Mouse (Mus musculus) heart, embryonic 16.5 days (tissue): ENCODE results near the gene Serpina1e. TPM values are rescaled to one million over a fixed set of nuclear protein-coding genes. Genes with fewer than 3 reads are reported as not detected.

Experiments used
- ATAC-seq: fragments of 200-750 bp; cut with Nextera tagmentation; replicated peaks from 2 replicates; pipeline ENCODE4 v1.8.0; 2017; ENCODE audit warnings: moderate number of reproducible peaks; ENCODE audit not compliant: insufficient read depth, low FRiP score; ENCODE audit errors: extremely low read depth
- H3K27ac ChIP-seq: fragments of 300-500 bp; sonication (generic); 2 replicates; pipeline ENCODE4 v1.5.1; 2014; ENCODE audit warnings: mild to moderate bottlenecking, low read length, control low read depth, moderate library complexity
- H3K27me3 ChIP-seq: fragments of 300-500 bp; sonication (generic); 2 replicates; pipeline ENCODE4 v1.6.1; 2014; ENCODE audit warnings: low read length, mixed read lengths; ENCODE audit not compliant: control insufficient read depth, insufficient read depth
- H3K36me3 ChIP-seq: fragments of 300-500 bp; sonication (generic); 2 replicates; pipeline ENCODE4 v1.6.1; 2014; ENCODE audit not compliant: control insufficient read depth, insufficient read depth
- H3K4me1 ChIP-seq: fragments of 300-500 bp; sonication (generic); 2 replicates; pipeline ENCODE4 v1.6.1; 2014; ENCODE audit warnings: low read length, mixed read lengths; ENCODE audit not compliant: control insufficient read depth, insufficient read depth
- H3K4me2 ChIP-seq: fragments of 300-500 bp; sonication (generic); 2 replicates; pipeline ENCODE4 v1.6.1; 2014; ENCODE audit warnings: low read depth, mild to moderate bottlenecking, control low read depth, low read length
- H3K4me3 ChIP-seq: fragments of 300-500 bp; sonication (generic); 2 replicates; pipeline ENCODE4 v1.5.1; 2014; ENCODE audit warnings: mild to moderate bottlenecking, control low read depth, low read length
- H3K9ac ChIP-seq: fragments of 300-500 bp; sonication (generic); 2 replicates; pipeline ENCODE4 v1.6.1; 2014; ENCODE audit warnings: low read length, control low read depth
- H3K9me3 ChIP-seq: fragments of 300-500 bp; sonication (generic); replicated peaks from 2 replicates; pipeline ENCODE4 v1.6.1; 2016; ENCODE audit warnings: low read length; ENCODE audit not compliant: control insufficient read depth
- WGBS: fragments of 180-500 bp; shearing (Covaris S2); extraction: QIAGEN DNeasy Blood & Tissue Kit; methylation state at CpG from one replicate; pipeline ENCODE4 v1.1.7; 2014; 5-methylcytosine and 5-hydroxymethylcytosine counted together
- polyA plus RNA-seq: library from polyadenylated mRNA; unstranded; fragments of >200 nt; fragmentation: Nextera tagmentation; extraction: Ambion mirVana; gene quantifications from 2 replicates; pipeline ENCODE4 v1.2.1, GENCODE M21; 2015

Gene Serpina1e
- polyA plus RNA-seq = 0.22 and 0.85 TPM in 2 replicates

GRCm38 (mm10) chr12:103958798-103959197, at the start of gene Serpina1e:
TSS of gene Serpina1e (minus strand) at chr12:103958975.
- Histone ChIP-seq H3K9me3 (no peaks in the 10 kb centered on the region), H3K27ac (no peak within 1 kb of the TSS), H3K4me3 (no peak within 1 kb of the TSS), H3K36me3 (no peaks in the 10 kb centered on the region), H3K4me1 (no peaks in the 10 kb centered on the region), H3K27me3 (no peaks in the 10 kb centered on the region), H3K9ac (no peak within 1 kb of the TSS), H3K4me2 (no peak within 1 kb of the TSS)
- WGBS = 74% methylated on average over 3 of the region's 3 CpGs
- ATAC-seq = no peak

DNA sequence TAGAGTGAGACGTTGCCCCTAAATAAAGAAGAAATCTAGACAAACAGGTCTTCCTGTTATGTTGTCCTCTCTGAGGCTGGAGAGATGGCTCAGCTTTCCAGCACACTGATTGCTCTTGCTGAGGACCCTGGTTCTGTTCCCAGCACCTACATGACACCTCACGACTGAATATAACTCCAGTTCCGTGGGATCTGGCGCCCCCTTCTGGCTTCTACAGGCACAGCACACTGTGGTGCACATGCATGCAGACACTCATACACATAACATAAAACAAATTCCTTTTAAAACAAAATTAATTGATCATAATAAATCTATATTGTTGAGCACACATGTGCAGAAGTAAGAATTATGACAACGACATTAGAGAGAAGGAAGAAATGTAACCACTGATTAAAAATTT, 45.9 kb upstream of the Serpina1e start:
- Histone ChIP-seq H3K9me3 (peaks cover 2% of the 10 kb centered on the region; the same call in 1 of the 2 replicates), H3K9ac (no peak overlapping the region), H3K36me3 (no peaks in the 10 kb centered on the region), H3K4me3 (no peak overlapping the region), H3K4me2 (no peak overlapping the region), H3K4me1 (peaks cover 15% of the 10 kb centered on the region), H3K27ac (no peak overlapping the region), H3K27me3 (no peaks in the 10 kb centered on the region)
- ATAC-seq = no peak
- WGBS = 73% methylated on average over 5 of the region's 5 CpGs

- Histone ChIP-seq H3K9me3 (peaks cover 2% of the 10 kb centered on the region; the same call in 1 of the 2 replicates), H3K4me3 (no peak overlapping the region), H3K4me1 (peaks cover 15% of the 10 kb centered on the region), H3K4me2 (no peak overlapping the region), H3K36me3 (no peaks in the 10 kb centered on the region), H3K27me3 (no peaks in the 10 kb centered on the region), H3K27ac (peak overlapping the region; percentile 79; the same call in 1 of the 2 replicates), H3K9ac (no peak overlapping the region)
- 0 out of 2 replicates have a peak, but pooled peaks have one; percentile 33 for ATAC-seq
- 31% methylated on average over 4 of the region's 4 CpGs for WGBS
Observed at GRCm38 (mm10) chr12:104003238-104003612, 44.5 kb upstream of the Serpina1e start.

DNA sequence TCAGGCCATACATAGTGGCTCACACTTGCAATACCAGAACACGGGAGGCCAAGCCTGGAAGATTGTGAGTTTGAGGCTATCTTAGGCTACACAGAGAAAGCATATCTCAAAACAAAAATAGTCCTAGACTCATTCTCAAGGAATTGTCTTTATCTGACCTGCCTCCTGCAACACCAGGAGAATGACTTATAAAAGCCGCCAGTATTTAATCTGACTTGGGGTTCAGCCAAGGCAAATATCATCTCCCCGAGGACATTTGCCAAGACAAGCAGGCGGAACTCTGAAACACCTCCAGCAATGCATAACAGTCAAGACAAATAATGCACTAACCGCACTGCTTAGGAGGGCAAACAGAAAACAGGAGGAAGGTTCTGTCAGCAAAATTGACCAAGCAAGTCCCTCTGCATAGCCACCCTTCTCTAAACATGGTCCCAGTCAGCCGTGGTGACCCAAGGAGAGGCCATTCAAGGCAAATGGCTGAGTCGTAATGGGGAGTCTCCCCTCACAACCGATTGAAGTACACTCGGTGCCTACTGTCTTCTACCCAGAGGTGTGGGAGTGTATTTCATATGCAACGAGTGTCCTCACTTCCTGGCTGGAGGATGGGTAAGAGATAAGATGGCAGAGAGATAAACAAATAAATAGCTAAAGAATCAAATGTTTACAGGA, 43.9 kb upstream of the Serpina1e start:
- Histone ChIP-seq H3K36me3 (no peaks in the 10 kb centered on the region), H3K4me3 (no peak overlapping the region), H3K27me3 (no peaks in the 10 kb centered on the region), H3K4me1 (peaks cover 15% of the 10 kb centered on the region), H3K27ac (peak overlapping the region; percentile 79), H3K9ac (no peak overlapping the region), H3K4me2 (peak overlapping the region; percentile 0; the same call in 1 of the 2 replicates), H3K9me3 (peaks cover 2% of the 10 kb centered on the region; the same call in 1 of the 2 replicates)
- peak; percentile 84 for ATAC-seq
- 30% methylated on average over 10 of the region's 10 CpGs for WGBS

GRCm38 (mm10) chr12:104000594-104000993, 41.8 kb upstream of the Serpina1e start:
- Histone ChIP-seq H3K27ac (no peak overlapping the region), H3K4me1 (peaks cover 15% of the 10 kb centered on the region), H3K9me3 (peaks cover 2% of the 10 kb centered on the region; the same call in 1 of the 2 replicates), H3K27me3 (no peaks in the 10 kb centered on the region; the same call in none of the 2 replicates), H3K36me3 (no peaks in the 10 kb centered on the region), H3K9ac (no peak overlapping the region), H3K4me3 (no peak overlapping the region), H3K4me2 (no peak overlapping the region)
- no peak for ATAC-seq
- WGBS = 82% methylated on average over 3 of the region's 3 CpGs

GRCm38 (mm10) chr12:103999611-104000010, 40.8 kb upstream of the Serpina1e start:
- no peak for ATAC-seq
- WGBS = 88% methylated on average over 8 of the region's 8 CpGs
- Histone ChIP-seq H3K4me2 (no peak overlapping the region), H3K36me3 (no peaks in the 10 kb centered on the region), H3K4me1 (peaks cover 15% of the 10 kb centered on the region), H3K9me3 (peaks cover 1% of the 10 kb centered on the region; the same call in 1 of the 2 replicates), H3K27ac (no peak overlapping the region), H3K27me3 (peaks cover 4% of the 10 kb centered on the region), H3K4me3 (no peak overlapping the region), H3K9ac (no peak overlapping the region)

DNA sequence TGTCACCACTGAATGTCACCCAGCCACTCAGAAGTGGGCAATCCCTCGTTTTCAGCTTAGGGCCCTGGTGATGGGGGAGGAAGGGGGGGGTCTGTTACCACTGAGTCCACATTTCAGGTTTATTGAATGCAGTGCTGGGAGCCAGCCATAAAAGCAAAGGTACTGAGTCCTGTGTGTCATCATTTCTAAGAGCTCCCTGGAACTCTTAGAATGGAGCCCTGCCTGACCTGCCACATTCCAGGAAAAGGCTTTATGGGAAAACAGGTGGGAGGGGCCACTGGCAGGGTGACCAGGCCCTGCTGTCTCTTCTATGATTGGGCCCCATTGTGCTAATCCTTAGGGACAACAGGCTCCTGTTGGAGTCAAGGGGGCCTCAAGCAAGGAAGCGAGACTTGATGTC, 37.7 kb upstream of the Serpina1e start:
- H3K27ac ChIP-seq = no peak overlapping the region
- H3K4me3 ChIP-seq = no peak overlapping the region
- H3K9me3 ChIP-seq = no peaks in the 10 kb centered on the region
- no peaks in the 10 kb centered on the region for H3K4me1 ChIP-seq
- no peak overlapping the region for H3K4me2 ChIP-seq
- ATAC-seq = no peak
- H3K36me3 ChIP-seq = no peaks in the 10 kb centered on the region
- WGBS = 68% methylated on average over 2 of the region's 2 CpGs
- H3K9ac ChIP-seq = no peak overlapping the region
- peaks cover 4% of the 10 kb centered on the region for H3K27me3 ChIP-seq

DNA sequence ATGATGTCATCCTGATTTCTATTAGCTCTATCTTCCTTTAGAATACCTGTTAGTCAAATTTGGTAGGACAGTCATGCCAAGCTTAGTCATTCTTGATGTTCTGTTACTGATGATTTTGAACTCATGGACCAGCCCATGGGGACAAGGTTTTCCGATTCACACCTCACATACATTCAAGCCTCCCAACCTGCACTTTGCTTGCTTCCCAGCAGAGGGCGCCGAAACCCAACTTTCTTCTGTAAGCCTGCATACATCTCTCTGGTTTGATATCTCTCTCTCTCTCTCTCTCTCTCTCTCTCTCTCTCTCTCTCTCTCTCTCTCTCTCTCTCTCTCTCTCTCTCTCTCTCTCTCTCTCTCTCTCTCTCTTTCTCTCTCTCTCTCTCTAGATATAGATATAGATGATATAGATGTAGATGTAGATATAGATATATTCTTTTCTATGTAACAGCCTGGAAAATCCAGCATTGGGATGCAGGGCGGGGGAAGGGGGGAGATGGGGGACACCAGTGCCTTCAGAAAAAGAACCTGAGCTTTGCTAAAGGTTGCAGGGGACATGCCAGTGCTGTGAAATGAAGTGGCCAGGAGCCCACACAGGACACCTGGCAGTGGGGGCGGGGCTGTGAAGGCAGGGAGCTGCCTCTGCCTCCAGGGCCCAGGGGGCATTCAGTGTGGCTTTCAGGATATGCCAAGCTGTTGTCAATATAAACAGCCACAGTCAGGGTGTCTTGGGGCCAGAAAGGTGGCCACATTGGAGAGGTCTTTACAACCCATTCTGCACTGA, 36.7 kb upstream of the Serpina1e start:
- ATAC-seq = no peak
- H3K9me3 ChIP-seq = no peaks in the 10 kb centered on the region
- H3K36me3 ChIP-seq = no peaks in the 10 kb centered on the region
- H3K4me3 ChIP-seq = no peak overlapping the region
- H3K4me2 ChIP-seq = no peak overlapping the region
- H3K27me3 ChIP-seq = peaks cover 4% of the 10 kb centered on the region
- H3K9ac ChIP-seq = no peak overlapping the region
- H3K4me1 ChIP-seq = no peaks in the 10 kb centered on the region
- H3K27ac ChIP-seq = no peak overlapping the region
- WGBS = 37% methylated on average over 5 of the region's 5 CpGs

DNA sequence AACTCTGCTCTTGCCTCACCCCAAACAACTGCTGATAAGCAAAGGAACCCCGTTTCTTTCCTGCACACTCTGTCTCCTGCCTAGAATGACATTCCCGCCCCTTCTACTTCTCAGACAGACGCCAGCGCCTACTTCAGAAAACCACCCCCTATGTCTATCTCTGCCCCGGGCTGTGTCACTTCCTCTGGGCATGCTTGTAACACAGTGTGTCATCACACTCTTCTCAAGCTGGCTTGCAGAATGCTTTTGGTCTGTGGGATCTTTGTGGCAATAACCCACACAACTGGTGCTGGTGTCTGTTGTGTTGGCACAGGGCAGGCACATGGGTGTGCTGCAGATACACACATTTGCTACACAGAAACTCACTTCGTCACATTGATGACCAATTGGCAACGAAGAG, 34.2 kb upstream of the Serpina1e start:
- Histone ChIP-seq H3K4me2 (no peak overlapping the region), H3K27me3 (peaks cover 9% of the 10 kb centered on the region), H3K9ac (no peak overlapping the region), H3K4me1 (no peaks in the 10 kb centered on the region), H3K4me3 (no peak overlapping the region), H3K36me3 (no peaks in the 10 kb centered on the region), H3K9me3 (no peaks in the 10 kb centered on the region), H3K27ac (no peak overlapping the region)
- ATAC-seq = no peak
- WGBS = 48% methylated on average over 7 of the region's 7 CpGs
